In genomic region chr4:130045609-130046008, GRCm38 (mm10) we compare ENCODE assay signal across 8 mouse cellular contexts. TPM values are rescaled to one million over a fixed set of nuclear protein-coding genes. Genes with fewer than 3 reads are reported as not detected.
DNase-seq lines count a peak whose midpoint lies in the region; ATAC-seq lines count a peak whose summit lies in the region.

No protein-coding gene starts in this region.

- peak; percentile 66 for ATAC-seq in megakaryocyte-erythroid progenitor cell, adult 5-6 weeks (replicated peaks; ENCODE audit: low FRiP score, low TSS enrichment, poor library complexity, severe bottlenecking)

- DNase-seq in spleen, postnatal 36 days (ENCODE audit: low spot score in 2 of 2) = peak; percentile 49 to 54
- no peak for DNase-seq in spleen, adult 12 weeks (ENCODE audit: low spot score)
- DNase-seq in heart, adult 18-20 months = peak; percentile 56 to 77
- DNase-seq in kidney, postnatal 14 days = peak; percentile 62
- DNase-seq in layer of hippocampus, adult 11-12 months (ENCODE audit: low spot score) = no peak
- no peak for DNase-seq in cerebellum, adult 18-20 months
- no peak for DNase-seq in layer of hippocampus, adult 9-10 months (ENCODE audit: low spot score)

RNA-seq across cellular contexts. Expression of gene Col16a1, which starts 2.0 kb away (rescaled TPM):
- total RNA-seq in heart, adult 18-20 months (2021) = 1 to 10 TPM; 4.5 to 4.6 TPM
- total RNA-seq in megakaryocyte-erythroid progenitor cell, adult 5-6 weeks (2014; fragmentation: Nextera tagmentation) = 7.1 TPM in 1 of 2 replicates, not detected in the other
- 0.52 and 9.1 TPM in 2 replicates for total RNA-seq in megakaryocyte-erythroid progenitor cell, adult 5-6 weeks (2017)

RNA-seq across cellular contexts. Expression of gene Pef1, which starts 56.7 kb away (rescaled TPM):
- 10 to 100 TPM; 31.3 to 40.1 TPM for total RNA-seq in heart, adult 18-20 months (2021)
- 27.0 and 57.4 TPM in 2 replicates for total RNA-seq in megakaryocyte-erythroid progenitor cell, adult 5-6 weeks (2014; fragmentation: Nextera tagmentation)
- total RNA-seq in megakaryocyte-erythroid progenitor cell, adult 5-6 weeks (2017) = 8.8 and 15.2 TPM in 2 replicates

Comparison
In these comparisons a context has a peak if more than half of its experiments do, and no peak if none do; other contexts are left out.
1. DNase-seq: peak in spleen, postnatal 36 days (2 of 2), heart, adult 18-20 months (2 of 2) and kidney, postnatal 14 days (single experiment); none in spleen, adult 12 weeks (single experiment), layer of hippocampus, adult 11-12 months (single experiment), cerebellum, adult 18-20 months (0 of 2) and layer of hippocampus, adult 9-10 months (single experiment).